Mouse (Mus musculus) E14TG2a.4 (cell line): ENCODE measurements around the gene Farp1.

ENCODE experiments used
- CTCF ChIP-seq: conservative IDR thresholded peaks from 2 replicates; pipeline ENCODE4 v1.5.1; 2014; ENCODE audit warnings: low read length
- NANOG ChIP-seq: IDR thresholded peaks from 2 replicates; pipeline ENCODE4 v1.6.1; 2014; ENCODE audit warnings: borderline replicate concordance, low read length, mixed read lengths

- TF ChIP-seq CTCF, result no peak
- no peak for TF ChIP-seq NANOG
These were observed 159.0 kb downstream of the Farp1 start for GRCm38 (mm10) chr14:121193981-121194380.
